Mouse (Mus musculus): ENCODE data around the gene Rogdi. TPM values are rescaled to one million over a fixed set of nuclear protein-coding genes. Genes with fewer than 3 reads are reported as not detected.

The Rogdi gene
- total RNA-seq, 2 experiments from 2014 or later = 20.8 to 22.4 TPM

GRCm38 (mm10) chr16:5000611-5001010, 12.7 kb downstream of the Rogdi start:
- intact Hi-C loops (cut with DNase I) = no loop called here
- DNase-seq (ENCODE audit: low spot score) = no peak

- DNase-seq (ENCODE audit: low spot score) = no peak
- intact Hi-C loops (cut with DNase I) = no loop called here
Measured at GRCm38 (mm10) chr16:4998984-4999383, 14.4 kb downstream of the Rogdi start.

- intact Hi-C loops (cut with DNase I) = no loop called here
- DNase-seq (ENCODE audit: low spot score) = no peak
Measured at GRCm38 (mm10) chr16:4997553-4997952, 15.8 kb downstream of the Rogdi start, which contains the start of gene Sept12. Sept12 (minus strand) TSS chr16:4997852.

- DNase-seq (ENCODE audit: low spot score) = no peak
- intact Hi-C loops (cut with DNase I) = no loop called here
Measured at GRCm38 (mm10) chr16:4993276-4993675, 20.1 kb downstream of the Rogdi start.

- intact Hi-C loops (cut with DNase I) = no loop called here
- DNase-seq (ENCODE audit: low spot score) = no peak
Measured at GRCm38 (mm10) chr16:4984717-4985116, 28.6 kb downstream of the Rogdi start.

GRCm38 (mm10) chr16:4979755-4980380, 33.5 kb downstream of the Rogdi start:
- intact Hi-C loops (cut with DNase I) = loop anchor here (1.0 kb wide), 1 partner anchor 165 kb away; no protein-coding TSS in a partner anchor
- DNase-seq (ENCODE audit: low spot score) = no peak

- DNase-seq (ENCODE audit: low spot score) = no peak
- intact Hi-C loops (cut with DNase I) = loop anchor here (1.0 kb wide), 1 partner anchor 167 kb away; no protein-coding TSS in a partner anchor
Measured at GRCm38 (mm10) chr16:4978275-4979051, 34.9 kb downstream of the Rogdi start.

GRCm38 (mm10) chr16:4976180-4976579, 37.2 kb downstream of the Rogdi start:
- intact Hi-C loops (cut with DNase I) = no loop called here
- no peak for DNase-seq (ENCODE audit: low spot score)

GRCm38 (mm10) chr16:4974521-4974920, 38.8 kb downstream of the Rogdi start:
- no peak for DNase-seq (ENCODE audit: low spot score)
- intact Hi-C loops (cut with DNase I) = no loop called here

- DNase-seq (ENCODE audit: low spot score) = no peak
- intact Hi-C loops (cut with DNase I) = no loop called here
Measured at GRCm38 (mm10) chr16:4971626-4972025, 41.7 kb downstream of the Rogdi start.

- intact Hi-C loops (cut with DNase I) = loop anchor here (5.0 kb wide), 1 partner anchor 43 kb away; the partner anchor contains the start of gene Rogdi
Measured at GRCm38 (mm10) chr16:4969055-4969843, 44.1 kb downstream of the Rogdi start.

GRCm38 (mm10) chr16:4968426-4968825, 44.9 kb downstream of the Rogdi start:
- intact Hi-C loops (cut with DNase I) = loop anchor here (5.0 kb wide), 1 partner anchor 44 kb away; the partner anchor contains the start of gene Rogdi
- DNase-seq (ENCODE audit: low spot score) = no peak

More at GRCm38 (mm10) chr16:4969055-4969843, 44.1 kb downstream of the Rogdi start:
- DNase-seq (ENCODE audit: low spot score) = no peak

- intact Hi-C loops (cut with DNase I) = loop anchor here (5.0 kb wide), 1 partner anchor 47 kb away; the partner anchor contains the start of gene Rogdi
- no peak for DNase-seq (ENCODE audit: low spot score)
Measured at GRCm38 (mm10) chr16:4965392-4966129, 47.8 kb downstream of the Rogdi start.

- intact Hi-C loops (cut with DNase I) = loop anchor here (5.0 kb wide), 2 partner anchors 47 to 82 kb away; partner anchors contain the start of genes Glyr1 and Rogdi
- DNase-seq (ENCODE audit: low spot score) = no peak
Measured at GRCm38 (mm10) chr16:4964731-4965391, 48.5 kb downstream of the Rogdi start.

GRCm38 (mm10) chr16:4963797-4964709, 49.3 kb downstream of the Rogdi start, which contains the start of gene Anks3:
Anks3 (minus strand) TSS chr16:4964205.
- intact Hi-C loops (cut with DNase I) = loop anchor here (2.0 to 5.0 kb wide), 2 partner anchors 25 to 83 kb away; partner anchors contain the start of genes Glyr1 and Nudt16l1

GRCm38 (mm10) chr16:4963346-4963745, 50.0 kb downstream of the Rogdi start:
- intact Hi-C loops (cut with DNase I) = loop anchor here (2.0 to 5.0 kb wide), 2 partner anchors 25 to 84 kb away; partner anchors contain the start of genes Glyr1 and Nudt16l1
- no peak for DNase-seq (ENCODE audit: low spot score)

More at GRCm38 (mm10) chr16:4963797-4964709, 49.3 kb downstream of the Rogdi start, which contains the start of gene Anks3:
- DNase-seq (ENCODE audit: low spot score) = peak; percentile 99

GRCm38 (mm10) chr16:4960260-4960659, 53.1 kb downstream of the Rogdi start:
- DNase-seq (ENCODE audit: low spot score) = no peak
- intact Hi-C loops (cut with DNase I) = loop anchor here (5.0 kb wide), 1 partner anchor 87 kb away; the partner anchor contains the start of gene Glyr1
